Mouse (Mus musculus): ENCODE results near the gene Itgb6.

Itgb6 gene

DNA sequence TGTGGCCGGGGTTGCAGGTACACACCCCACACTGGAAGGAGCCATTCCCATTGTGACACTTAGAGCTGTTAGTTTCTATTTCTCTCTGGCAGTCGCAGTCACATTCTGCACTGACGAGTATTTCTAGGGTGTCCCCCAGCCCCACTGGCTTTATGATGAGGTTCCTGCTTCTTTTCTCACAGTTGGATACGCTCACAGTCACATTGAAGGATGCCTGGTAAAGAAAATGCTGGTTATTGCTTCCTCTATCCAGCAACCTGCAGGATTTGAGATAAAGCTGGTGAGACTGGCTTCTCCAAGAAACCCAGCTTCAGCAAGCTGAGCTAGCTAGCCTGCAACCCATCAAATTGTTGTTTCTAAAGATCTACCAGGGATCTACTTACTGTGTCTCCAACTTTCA is 94.5 kb downstream of the Itgb6 start:
- no peak for DNase-seq (ENCODE audit: extremely low read depth, insufficient read length, low spot score)

DNA sequence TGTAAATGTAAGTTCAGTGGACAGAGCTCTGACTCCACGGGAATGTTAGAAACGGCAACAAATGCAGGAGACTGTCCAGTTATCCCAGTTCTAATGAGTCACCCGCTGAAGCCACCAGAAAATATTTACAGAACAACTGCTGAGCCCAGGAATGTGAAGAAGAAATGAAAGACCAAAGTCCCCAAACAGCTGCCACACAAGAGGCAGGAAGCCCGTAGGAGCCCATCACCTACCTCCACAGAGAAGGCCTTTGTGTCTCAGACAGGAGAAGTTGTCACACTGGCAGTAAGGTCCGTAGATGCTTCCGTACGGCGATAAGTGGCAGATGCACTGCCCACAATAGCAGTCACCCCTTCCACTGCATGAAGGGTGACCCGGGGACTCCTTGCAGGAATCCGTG is 94.9 kb downstream of the Itgb6 start:
- DNase-seq (ENCODE audit: extremely low read depth, insufficient read length, low spot score), result peak; percentile 41

DNA sequence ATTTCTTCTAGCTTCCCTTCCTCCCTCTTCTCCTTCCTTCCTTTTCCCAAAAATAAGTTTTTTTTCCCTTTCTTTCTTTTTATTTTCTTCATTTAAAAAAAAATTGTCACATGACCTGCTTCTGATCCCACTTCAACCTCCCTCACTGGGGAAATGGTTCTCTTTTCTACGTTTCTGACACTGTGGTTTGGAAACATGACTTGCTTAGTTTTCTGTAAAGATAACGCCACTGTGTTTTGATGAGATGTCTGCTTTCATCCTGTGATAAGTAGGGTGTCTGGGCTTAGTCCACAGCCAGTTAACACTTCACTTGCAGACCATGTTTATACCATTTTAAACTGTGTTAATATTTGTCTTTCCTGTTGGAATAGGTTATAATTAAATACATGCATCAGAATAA is 96.7 kb downstream of the Itgb6 start:
- DNase-seq (ENCODE audit: extremely low read depth, insufficient read length, low spot score), result no peak

DNA sequence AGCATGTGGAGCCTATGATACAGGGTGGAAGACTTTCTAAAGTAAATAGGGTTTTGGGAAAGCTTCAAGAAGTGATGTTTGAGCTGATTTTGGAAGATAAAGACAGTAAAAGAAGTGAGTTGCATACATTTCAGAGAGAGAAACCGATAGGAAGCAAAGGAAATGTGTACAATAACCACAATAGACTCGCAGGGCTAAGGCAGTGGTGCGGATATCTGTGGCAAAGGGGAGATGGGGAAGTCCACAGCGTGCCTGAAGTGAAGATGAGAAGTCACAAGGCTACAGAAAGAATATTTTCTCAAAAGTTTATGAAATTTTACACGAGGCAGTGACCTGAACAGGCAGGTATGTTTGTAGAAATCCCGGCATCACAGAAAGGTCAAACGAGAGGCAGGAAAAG is 100.3 kb downstream of the Itgb6 start:
- DNase-seq (ENCODE audit: extremely low read depth, insufficient read length, low spot score), result no peak

DNA sequence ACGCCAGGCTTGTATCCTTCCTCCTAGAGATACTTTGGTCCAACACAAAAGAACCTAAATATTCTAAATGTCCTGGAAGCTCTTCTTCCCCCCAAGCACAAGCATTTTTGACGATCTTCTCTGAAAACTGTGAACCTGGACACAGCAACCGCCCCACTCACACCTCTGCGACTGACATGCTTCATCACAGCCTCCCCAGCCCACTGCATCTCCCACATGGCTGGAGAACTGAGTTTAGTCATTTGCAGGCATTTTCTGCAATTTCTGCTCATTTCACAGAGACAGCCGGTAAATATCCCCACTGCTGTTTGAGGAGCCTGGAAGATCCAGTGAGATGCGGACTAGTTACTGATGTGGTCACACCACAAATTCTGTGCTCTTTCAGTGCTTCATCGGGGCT is 107.7 kb downstream of the Itgb6 start:
- DNase-seq (ENCODE audit: extremely low read depth, insufficient read length, low spot score), result no peak

DNA sequence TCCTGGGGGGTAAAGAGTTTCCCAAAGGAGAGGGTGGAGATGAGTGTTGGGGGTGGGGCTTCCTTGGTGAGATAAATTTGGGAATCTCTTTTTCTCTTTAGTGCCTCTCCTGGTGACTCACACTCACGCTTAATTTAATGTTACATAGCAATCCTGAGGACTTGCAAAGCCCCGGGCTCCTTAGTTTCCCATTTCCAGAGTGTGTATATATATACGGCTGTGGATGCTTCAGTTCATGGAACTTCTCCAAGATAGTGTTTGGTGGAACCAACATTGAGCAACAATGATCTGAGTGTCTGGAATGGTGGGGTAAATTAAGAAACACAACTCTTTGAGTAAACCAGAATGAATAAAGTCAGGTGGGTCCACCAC is 108.6 kb downstream of the Itgb6 start:
- no peak for DNase-seq (ENCODE audit: extremely low read depth, insufficient read length, low spot score)

DNA sequence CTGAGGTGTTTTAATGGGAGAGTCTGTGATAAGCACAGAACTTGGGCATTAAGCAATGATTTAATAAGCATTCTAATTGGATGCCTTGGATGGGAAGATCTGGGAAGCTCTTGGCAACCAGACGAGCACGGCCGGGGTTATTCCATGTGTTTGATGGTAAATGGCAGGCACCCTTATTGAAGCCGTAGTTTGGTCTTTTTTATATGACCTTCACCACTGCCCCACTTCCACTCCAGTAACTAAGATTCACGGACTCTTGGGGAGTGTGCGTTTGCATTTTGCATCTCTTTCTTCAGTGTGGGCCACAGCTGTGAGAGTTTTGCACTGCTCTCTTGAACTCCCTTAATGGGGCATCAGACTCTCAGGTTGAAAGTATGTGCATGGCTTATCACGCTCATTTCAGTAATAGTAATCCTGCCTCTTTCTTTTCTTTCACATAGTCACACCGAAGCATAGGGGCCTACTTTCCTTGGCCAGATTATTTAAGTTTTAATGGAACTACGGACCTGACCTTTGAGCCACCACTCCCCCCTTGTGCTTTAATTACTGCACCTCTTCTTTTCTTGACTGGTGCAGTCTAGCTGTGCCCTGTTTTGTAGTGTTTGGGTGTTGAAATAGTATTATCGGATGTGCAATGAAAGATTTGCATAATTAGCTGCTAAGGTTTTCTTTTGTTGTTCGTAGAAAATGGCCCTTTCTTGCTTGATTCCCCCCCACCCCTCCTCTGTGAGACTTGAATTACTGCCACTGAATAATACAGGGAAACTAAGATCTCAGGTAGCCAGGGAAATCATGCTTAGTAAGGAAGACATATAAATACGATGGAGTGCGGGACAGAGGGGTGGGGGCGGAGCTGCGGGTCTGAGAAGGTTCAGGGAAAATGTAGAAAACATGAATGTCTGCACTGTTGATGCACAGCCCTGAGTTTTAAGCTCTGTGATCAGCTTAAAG is 109.3 kb downstream of the Itgb6 start:
- DNase-seq (ENCODE audit: extremely low read depth, insufficient read length, low spot score), result no peak

DNA sequence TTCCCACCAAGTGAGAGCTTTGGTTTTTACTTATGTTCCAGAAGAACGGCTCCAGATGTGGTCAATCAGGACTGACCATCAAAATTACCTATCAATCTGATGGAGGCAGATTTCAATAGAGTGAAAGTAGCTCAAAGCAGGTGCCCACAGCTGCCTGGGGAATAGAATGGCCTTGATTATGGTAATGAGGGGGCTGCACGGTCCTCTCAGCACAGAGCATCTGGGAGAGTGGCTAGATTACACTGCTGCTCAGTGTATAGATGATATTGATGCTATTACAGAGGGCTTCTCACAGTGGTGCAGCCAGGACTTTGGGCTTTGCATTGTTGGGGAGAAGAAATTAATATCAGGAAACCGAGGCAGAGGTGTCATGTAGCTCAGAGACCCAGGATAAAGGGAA is 110.8 kb downstream of the Itgb6 start:
- DNase-seq (ENCODE audit: extremely low read depth, insufficient read length, low spot score), result no peak

DNA sequence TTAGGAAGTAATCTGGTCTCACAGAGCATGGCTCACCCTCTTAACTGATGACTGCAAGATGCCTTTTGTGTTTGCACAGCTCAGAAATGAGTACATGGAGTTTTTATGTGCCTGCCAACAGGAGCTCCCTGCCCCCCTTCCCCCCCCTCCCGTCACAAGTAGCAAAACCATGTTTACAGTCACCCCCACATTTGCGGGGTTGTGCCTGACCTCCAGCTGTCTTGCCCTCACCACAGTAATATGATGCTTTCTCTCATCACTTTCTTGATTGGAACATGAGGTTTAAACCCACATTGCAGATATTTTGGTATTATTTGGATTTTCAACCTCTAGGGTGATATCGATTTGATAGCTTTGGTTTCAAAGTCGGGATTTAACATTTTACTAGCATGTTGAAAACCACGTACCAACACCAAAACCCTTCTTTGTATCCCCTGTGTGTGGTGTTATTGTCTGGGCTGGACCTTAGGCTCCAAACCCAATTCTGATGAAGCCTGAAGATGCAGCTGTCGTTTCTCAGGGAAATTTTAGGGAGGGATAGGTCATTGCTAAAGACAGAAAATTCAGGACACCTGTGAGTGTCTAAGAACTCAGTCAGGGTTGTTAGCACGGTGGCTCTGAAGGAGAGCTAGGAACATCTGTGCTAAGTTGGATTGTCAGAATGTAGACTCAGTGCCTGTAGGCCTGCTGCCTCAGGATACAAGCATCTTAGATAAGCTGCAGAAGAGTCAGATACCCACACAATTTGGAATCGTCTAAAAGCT is 112.8 kb downstream of the Itgb6 start:
- DNase-seq (ENCODE audit: extremely low read depth, insufficient read length, low spot score), result no peak

DNA sequence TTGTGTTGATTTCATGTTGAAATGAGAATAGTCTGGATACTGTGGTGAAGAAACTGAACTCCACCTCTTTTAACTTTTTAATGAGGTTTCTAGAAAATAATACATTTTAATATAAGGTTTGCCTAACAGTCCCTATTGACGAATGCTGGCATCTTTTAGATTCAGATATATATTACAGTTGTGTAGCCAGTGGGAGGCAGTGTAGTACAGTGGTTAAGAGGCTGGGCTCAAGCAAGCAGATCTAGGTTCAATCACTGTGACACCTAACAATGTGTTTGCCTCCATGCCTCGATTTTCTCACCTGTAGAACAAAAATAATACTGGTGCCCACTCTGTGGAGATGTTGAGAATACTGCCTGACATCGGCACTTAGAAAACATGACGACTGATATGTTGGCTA is 114.5 kb downstream of the Itgb6 start:
- DNase-seq (ENCODE audit: extremely low read depth, insufficient read length, low spot score), result no peak

DNA sequence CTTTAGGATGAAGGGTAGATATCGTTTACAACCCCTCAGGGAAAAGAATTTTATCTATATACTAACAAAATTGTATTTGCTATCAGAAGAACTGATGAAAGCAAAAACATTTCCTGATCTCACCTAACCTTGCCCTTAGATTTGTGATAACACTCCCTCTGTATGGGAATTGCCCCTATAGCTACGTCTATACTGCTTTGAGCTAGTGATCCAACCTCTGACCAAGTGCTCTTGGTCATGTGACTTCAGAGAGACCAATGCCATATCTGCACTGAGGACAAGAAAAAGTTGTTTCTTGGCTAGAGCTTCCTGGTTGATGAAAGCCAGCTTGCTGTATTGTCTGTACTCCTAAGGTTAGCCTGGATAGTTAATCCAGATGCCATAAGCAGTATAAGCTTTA is 121.1 kb downstream of the Itgb6 start:
- DNase-seq (ENCODE audit: extremely low read depth, insufficient read length, low spot score), result no peak

DNA sequence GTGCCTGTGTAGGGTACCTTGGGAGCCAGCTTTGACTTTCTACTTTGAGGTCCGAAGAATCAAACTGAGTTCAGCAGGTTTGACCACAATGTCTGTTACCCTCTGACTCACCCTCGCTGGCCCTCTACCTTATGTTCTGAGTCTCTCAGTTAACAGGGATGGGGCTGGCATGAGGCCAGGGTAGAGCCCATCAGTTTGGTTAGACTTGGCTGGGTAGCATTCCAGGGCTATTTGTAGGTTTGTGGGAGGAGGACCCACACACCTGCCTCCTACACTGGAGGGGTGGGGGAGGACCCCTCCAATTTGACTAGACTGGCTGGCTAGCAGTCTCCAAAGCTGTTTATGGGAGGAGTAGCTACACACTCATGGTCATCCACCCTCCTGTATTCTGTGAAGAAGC is 121.6 kb downstream of the Itgb6 start:
- DNase-seq (ENCODE audit: extremely low read depth, insufficient read length, low spot score), result peak; percentile 42

DNA sequence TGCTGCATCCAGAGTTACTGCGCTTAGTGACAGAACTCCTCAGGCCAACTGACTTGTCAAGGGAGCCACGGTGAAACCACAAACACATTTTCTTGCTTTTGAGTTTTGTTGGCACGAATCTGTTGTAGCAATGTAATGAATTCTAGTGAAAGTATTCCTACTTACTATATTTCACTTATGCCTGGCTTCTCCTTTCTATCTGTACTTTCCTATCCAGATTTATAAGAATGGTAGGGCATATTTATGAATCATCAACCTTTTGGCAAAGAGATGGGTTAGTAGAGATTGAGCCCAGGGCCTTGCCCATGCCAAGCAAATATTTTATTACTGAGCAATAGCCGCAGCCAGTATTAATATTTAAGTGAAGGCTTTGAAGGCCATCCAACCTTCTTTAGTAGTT is 139.0 kb downstream of the Itgb6 start:
- DNase-seq (ENCODE audit: extremely low read depth, insufficient read length, low spot score), result peak; percentile 72

DNA sequence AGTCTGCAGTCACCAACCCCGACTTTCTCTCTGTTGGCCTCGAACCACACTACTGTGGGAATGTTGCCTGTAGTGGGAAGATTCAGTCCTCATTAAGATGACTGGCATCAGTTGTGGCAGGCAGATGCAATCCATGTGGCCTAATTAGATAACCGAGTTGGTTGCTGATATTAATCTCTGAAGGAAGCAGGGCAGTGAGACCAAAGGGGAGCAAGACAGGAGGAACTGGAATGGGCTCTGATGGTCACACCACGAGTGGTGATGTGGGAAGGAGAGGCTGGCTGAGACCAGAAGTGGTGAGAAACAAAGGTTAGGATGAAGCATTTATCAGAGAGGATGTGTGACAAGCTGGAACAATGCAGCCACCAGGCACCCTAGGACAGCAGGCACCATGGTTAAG is 167.9 kb downstream of the Itgb6 start:
- DNase-seq (ENCODE audit: extremely low read depth, insufficient read length, low spot score), result no peak

DNA sequence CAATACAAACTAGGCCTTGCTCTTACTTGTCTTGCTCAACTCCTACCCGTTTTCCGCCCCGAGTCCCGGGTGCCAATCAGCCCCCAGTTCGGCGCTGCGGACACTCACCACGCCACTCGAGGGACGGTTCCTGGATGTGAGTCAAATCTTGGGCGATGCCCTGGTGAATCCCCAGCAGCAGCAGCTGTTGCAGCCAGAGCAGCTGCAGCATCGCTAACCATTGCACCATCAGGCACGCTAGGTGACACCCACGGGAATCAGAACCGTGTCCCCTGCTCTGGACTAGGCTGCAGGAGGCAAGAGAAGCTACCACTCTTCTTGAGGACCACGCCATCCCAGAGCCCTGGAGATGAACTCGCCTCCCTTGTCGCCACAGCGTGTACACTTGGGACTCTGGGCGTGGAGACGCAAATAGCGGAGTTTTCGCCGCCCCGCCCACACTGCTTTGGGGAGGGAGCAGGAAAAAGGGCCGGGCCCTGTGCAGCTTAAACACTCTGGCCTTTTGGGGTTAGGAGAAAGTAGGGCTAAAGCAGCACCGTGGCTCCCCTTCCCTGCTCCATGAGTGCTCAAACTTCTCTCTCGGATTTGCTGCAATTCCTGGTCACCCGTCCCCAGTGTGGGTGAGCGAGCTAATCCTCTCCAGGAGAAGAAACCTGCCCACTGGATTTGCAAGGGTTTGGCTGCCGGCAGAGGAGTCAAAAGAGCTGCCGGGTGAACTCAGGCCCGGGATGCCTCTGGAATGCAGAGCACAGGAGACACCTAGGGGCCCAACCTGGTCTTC is 169.4 kb downstream of the Itgb6 start, which contains the start of gene Pla2r1:
Gene Pla2r1 (minus strand): TSS at position 407 of the 781 bp plus-strand sequence.
- no peak for DNase-seq (ENCODE audit: extremely low read depth, insufficient read length, low spot score)

DNA sequence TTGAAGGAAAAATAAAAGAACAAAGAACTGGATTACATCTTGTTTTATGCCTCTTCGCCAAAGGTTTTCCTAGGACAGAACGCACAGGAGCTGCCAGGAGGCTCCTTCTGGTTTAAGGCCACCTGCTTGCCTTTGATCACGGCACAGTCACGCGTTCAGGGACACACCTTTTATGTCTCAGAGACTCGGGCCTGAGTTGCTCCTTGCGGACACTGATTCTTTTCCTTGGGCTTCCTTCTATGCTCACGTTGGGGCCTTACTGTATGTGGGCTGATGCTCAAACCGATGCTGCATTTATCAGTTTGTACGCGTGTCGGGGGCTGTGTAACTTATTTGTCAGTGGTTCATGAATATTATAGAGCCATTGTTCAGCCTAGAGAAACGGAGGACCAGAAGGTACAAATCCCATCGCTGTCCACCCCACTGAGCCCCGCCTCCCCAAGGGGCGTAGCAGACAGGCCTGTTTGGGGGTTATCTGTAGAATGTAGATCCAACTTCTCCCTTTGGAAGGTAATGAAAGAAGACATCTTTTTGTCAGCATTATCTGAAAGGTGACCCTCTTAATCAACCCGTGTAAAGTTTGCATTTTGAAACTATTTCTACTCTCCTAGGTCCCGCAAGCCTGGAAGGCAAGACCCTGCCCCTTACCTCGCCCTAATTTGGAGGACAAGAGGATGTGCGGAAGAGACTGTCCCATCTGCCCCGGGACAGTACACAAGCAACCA is 170.1 kb downstream of the Itgb6 start:
- no peak for DNase-seq (ENCODE audit: extremely low read depth, insufficient read length, low spot score)

DNA sequence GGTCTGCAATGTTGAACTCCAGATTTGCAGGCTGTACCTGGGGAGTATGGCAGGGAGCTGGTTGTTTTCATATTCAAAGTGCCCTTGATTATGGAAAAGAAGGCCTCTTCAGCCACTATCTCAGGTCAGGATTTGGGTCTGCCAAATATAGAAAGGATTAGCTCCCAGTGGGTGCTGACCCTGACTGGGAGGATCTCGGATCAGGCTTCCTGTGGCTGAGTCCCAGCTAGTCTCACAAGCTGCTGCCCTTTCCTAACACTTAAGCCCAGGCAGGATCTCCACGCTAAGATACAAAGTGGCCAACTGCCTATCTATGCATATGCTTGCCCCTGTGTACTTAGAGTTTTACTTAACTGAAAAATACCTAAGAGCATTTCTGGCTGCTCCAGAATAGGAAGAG is 170.8 kb downstream of the Itgb6 start:
- no peak for DNase-seq (ENCODE audit: extremely low read depth, insufficient read length, low spot score)

DNA sequence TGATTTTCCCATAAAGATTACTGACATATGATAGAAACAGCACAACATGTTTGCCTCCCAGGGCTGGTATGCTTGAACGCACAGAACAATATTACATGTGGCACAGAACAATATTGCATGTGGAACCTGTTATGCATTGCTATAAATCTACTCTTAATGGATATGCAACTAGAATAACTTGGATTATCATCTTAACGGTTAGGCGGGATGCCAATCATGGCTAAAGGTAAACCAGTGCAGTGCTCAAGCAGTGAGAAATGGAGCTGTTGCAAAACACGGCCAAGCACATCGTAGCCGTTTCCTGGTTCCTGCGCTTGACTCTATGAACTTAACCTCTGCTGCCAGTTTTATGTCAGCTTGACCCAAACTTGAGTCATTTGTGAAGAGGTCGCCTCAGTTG is 171.9 kb downstream of the Itgb6 start:
- DNase-seq (ENCODE audit: extremely low read depth, insufficient read length, low spot score), result no peak

DNA sequence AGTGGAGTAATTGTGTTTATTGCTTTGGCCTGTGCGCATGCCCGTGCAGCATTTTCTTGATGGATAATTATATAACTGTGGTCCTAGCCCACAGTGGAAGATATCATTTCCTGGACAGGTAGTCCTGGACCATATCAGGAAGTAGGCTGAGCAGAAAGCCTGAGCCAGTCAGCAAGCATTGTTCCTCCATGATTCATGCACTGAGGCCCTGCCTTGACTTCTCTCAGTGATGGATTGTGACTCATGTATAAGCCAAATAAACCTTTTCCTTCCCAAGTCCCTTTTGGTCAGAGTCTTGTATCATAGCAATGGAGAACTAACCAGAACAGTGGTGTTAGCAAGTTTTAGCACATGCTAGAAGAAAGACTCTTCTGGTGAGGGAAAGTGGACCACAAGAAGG is 172.6 kb downstream of the Itgb6 start:
- DNase-seq (ENCODE audit: extremely low read depth, insufficient read length, low spot score), result peak; percentile 17

Measured in 3134 (cell line).